Mouse (Mus musculus): ENCODE data around the gene Rbm20.

- no peak for TF ChIP-seq CTCF (IDR thresholded peaks at IDR 0.05; ENCODE audit: low read depth)
- no peak for TF ChIP-seq EP300 (IDR thresholded peaks at IDR 0.05; ENCODE audit: low read depth)
Observed at GRCm38 (mm10) chr19:53898498-53898897, 221.4 kb downstream of the Rbm20 start.
